In genomic region chr6:82042296-82043125, GRCm38 (mm10) we compare ENCODE assay signal across 8 mouse cellular contexts. TPM values are rescaled to one million over a fixed set of nuclear protein-coding genes. Genes with fewer than 3 reads are reported as not detected.
DNase-seq lines count a peak whose midpoint lies in the region; ATAC-seq and TF ChIP-seq lines count a peak whose summit lies in the region.

No protein-coding gene starts in this region.

- ATAC-seq in limb, embryonic 13.5 days (ENCODE audit: low FRiP score, low read depth): peak; percentile 66
- no peak for ATAC-seq in midbrain, embryonic 14.5 days (ENCODE audit: low FRiP score, low TSS enrichment)

- no peaks in the 10 kb centered on the region for H3K27me3 ChIP-seq in spleen, adult 2 months (ENCODE audit: control insufficient read depth, insufficient read depth, low read length)
- 0 out of 2 replicates have a peak, but pooled peaks cover 5% of the 10 kb centered on the region for H3K27me3 ChIP-seq in limb, embryonic 13.5 days
- peaks cover 34% of the 10 kb centered on the region for H3K27me3 ChIP-seq in midbrain, embryonic 14.5 days (ENCODE audit: control insufficient read depth, insufficient read depth, low read length)

- no peaks in the 10 kb centered on the region for H3K9me3 ChIP-seq in limb, embryonic 13.5 days
- H3K9me3 ChIP-seq in midbrain, embryonic 14.5 days (ENCODE audit: control insufficient read depth, low read length): no peaks in the 10 kb centered on the region

- 1% methylated on average over 35 of the region's 35 CpGs for WGBS in spleen, adult 2 months
- WGBS in limb, embryonic 13.5 days: under 1% methylated on average over 35 of the region's 35 CpGs
- WGBS in midbrain, embryonic 14.5 days: under 1% methylated on average over 35 of the region's 35 CpGs

- no peaks in the 10 kb centered on the region for H3K36me3 ChIP-seq in spleen, adult 2 months (ENCODE audit: control insufficient read depth, insufficient read depth, low read length)
- H3K36me3 ChIP-seq in limb, embryonic 13.5 days: no peaks in the 10 kb centered on the region
- H3K36me3 ChIP-seq in midbrain, embryonic 14.5 days (ENCODE audit: control insufficient read depth, insufficient read depth, low read length): no peaks in the 10 kb centered on the region

- peak overlapping the region; percentile 83 for H3K9ac ChIP-seq in limb, embryonic 13.5 days
- H3K9ac ChIP-seq in midbrain, embryonic 14.5 days (replicated peaks; ENCODE audit: low read length): no peak overlapping the region; the same call in 1 of the 2 replicates

- no peak for TF ChIP-seq CTCF in spleen, adult 2 months (IDR thresholded peaks at IDR 0.05; ENCODE audit: extremely low read depth, insufficient read depth, insufficient read length, insufficient replicate concordance)

- no peaks in the 10 kb centered on the region for H3K4me1 ChIP-seq in spleen, adult 2 months (ENCODE audit: control insufficient read depth, insufficient read depth, insufficient read length)
- H3K4me1 ChIP-seq in limb, embryonic 13.5 days: peaks cover 66% of the 10 kb centered on the region
- peaks cover 16% of the 10 kb centered on the region; the same call in 1 of the 2 replicates for H3K4me1 ChIP-seq in midbrain, embryonic 14.5 days (ENCODE audit: control insufficient read depth, insufficient read depth, low read length)

- peak overlapping the region; percentile 83 for H3K4me2 ChIP-seq in limb, embryonic 13.5 days (replicated peaks)
- peak overlapping the region; percentile 90 for H3K4me2 ChIP-seq in midbrain, embryonic 14.5 days (ENCODE audit: low read length)

- H3K4me3 ChIP-seq in spleen, adult 2 months (ENCODE audit: extremely low read depth, insufficient read depth, insufficient read length): peak overlapping the region; percentile 36; the same call in 1 of the 2 replicates
- peak overlapping the region; percentile 71 for H3K4me3 ChIP-seq in limb, embryonic 13.5 days
- peak overlapping the region; percentile 42 for H3K4me3 ChIP-seq in midbrain, embryonic 14.5 days (replicated peaks; ENCODE audit: low read depth, low read length)

- no peak for DNase-seq in spleen, adult 2 months (ENCODE audit: low read depth in 1 of 2, low spot score in 2 of 2)
- DNase-seq in spleen, adult 18-20 months: no peak
- peak; percentile 80 for DNase-seq in embryo, embryonic 11 days
- DNase-seq in heart, postnatal 4 days: peak; percentile 36
- DNase-seq in midbrain, embryonic 14.5 days: peak; percentile 46
- DNase-seq in layer of hippocampus, adult 9-10 months (ENCODE audit: low spot score): no peak
- no peak for DNase-seq in cerebellum, adult 11-12 months

- no peak overlapping the region for H3K27ac ChIP-seq in spleen, adult 2 months (ENCODE audit: insufficient read depth, low read length)
- peak overlapping the region; percentile 91 for H3K27ac ChIP-seq in limb, embryonic 13.5 days
- no peak overlapping the region for H3K27ac ChIP-seq in midbrain, embryonic 14.5 days (replicated peaks; ENCODE audit: low read depth, low read length)

- TF ChIP-seq POLR2A in spleen, adult 2 months (IDR thresholded peaks at IDR 0.05; ENCODE audit: low read depth, low read length): no peak

RNA-seq across cellular contexts. Expression of gene Eva1a, which starts 1.7 kb away (rescaled TPM):
- polyA plus RNA-seq in spleen, adult 2 months (2012; rRNA removed): 0.65 and 0.93 TPM in 2 replicates
- 1 to 10 TPM; 7.1 to 8.8 TPM for total RNA-seq in heart, postnatal 4 days (2021)
- 37.2 and 39.1 TPM in 2 replicates for polyA plus RNA-seq in limb, embryonic 13.5 days (2015; fragmentation: Nextera tagmentation; extraction: Ambion mirVana)
- polyA plus RNA-seq in midbrain, embryonic 14.5 days (2014; fragmentation: Nextera tagmentation; extraction: Ambion mirVana): 0.32 and 0.63 TPM in 2 replicates

Comparison
In these comparisons a context has a peak if more than half of its experiments do, and no peak if none do; other contexts are left out.
1. DNase-seq: peak in embryo, embryonic 11 days (single experiment), heart, postnatal 4 days (single experiment) and midbrain, embryonic 14.5 days (single experiment); none in spleen, adult 2 months (0 of 2), spleen, adult 18-20 months (0 of 2), layer of hippocampus, adult 9-10 months (single experiment) and cerebellum, adult 11-12 months (single experiment).
2. RNA of gene Eva1a, which starts 1.7 kb away (polyA plus RNA-seq): 37.2 to 39.1 TPM in limb, embryonic 13.5 days; 0.65 to 0.93 TPM in spleen, adult 2 months and 0.32 to 0.63 TPM in midbrain, embryonic 14.5 days; every median in the first group is over 10 times any median in the second.
3. Peak in every context shown above with its lines, with median percentiles within 50 percentile points of each other: H3K4me3 ChIP-seq.